Mouse (Mus musculus) bone marrow, adult 2 months (tissue): ENCODE measurements around the gene Cttn.

ENCODE experiments used
- CTCF ChIP-seq: fragments of 200-500 bp; IDR thresholded peaks from 2 replicates; pipeline ENCODE4 v1.5.1; 2011; ENCODE audit warnings: low read length, control low read depth; ENCODE audit not compliant: control insufficient read depth, insufficient read depth
- POLR2A ChIP-seq: fragments of 200-500 bp; IDR thresholded peaks from 2 replicates; pipeline ENCODE4 v1.6.1; 2011; ENCODE audit warnings: low read depth, mild to moderate bottlenecking, control low read depth, low read length, borderline replicate concordance; ENCODE audit not compliant: control insufficient read depth

- TF ChIP-seq POLR2A (no peak), CTCF (no peak)
Observed at GRCm38 (mm10) chr7:144473486-144473885, 2.7 kb upstream of the Cttn start.
